Mouse (Mus musculus) mesoderm, embryonic 11.5 days (tissue): ENCODE data around the gene Cpe.
A peak's percentile ranks its signal among the peaks of the same experiment; 100 is the strongest.

Experiments used
- DNase-seq: peaks from one replicate; pipeline ENCODE4 v3.0.0-alpha.2; 2012; ENCODE audit warnings: low read depth, low spot score

Gene Cpe

GRCm38 (mm10) chr8:64692651-64693201 is at the start of gene Cpe:
Gene Cpe, minus strand, starts transcription at chr8:64693054.
- DNase-seq = peak; percentile 90

- no peak for DNase-seq
Observed at GRCm38 (mm10) chr8:64740547-64741211, 47.8 kb upstream of the Cpe start.

DNA sequence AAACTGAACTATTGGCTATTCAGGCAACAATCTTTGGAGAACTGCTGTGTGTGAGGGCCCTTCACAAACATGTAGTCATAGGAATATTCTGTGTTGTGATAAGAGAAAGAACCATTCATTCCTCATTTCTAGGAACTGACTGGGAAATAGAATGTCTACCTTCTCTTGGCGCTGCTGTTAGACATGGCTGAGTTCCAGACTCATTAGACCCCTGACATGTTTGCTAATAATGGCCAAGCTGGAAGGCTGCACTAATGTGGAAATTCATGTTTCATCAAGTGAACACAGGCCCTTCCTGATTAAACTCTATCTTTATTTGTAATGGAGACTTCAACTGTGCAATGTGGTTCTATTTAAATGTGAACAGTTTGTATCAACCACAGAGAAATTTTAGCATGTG is 46.1 kb upstream of the Cpe start:
- DNase-seq = no peak

DNA sequence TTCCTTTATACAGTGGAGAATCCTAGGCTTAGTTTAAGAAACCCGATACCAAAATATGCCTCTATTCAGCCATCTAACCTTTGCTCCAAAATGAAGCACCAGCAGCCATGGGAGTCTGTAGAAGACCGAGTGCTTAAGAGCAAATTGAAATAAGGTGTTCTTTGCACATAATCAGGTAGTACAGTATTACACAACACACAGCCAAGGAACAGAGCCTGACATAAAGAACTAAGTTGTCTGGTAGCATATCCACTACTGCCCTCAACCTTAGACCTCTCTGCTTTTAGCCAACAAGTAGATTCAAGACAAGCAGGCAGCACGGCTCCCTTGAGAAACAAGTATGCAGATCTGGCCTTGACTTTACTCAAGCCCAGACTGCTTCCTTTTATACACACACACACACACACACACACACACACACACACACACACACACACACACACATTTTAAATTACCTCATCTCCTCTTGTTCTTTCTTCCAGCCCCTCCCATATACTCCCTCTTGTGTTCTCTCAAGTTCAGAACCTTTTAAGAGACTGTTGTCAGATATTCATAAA is 44.0 kb upstream of the Cpe start:
- no peak for DNase-seq

GRCm38 (mm10) chr8:64735161-64735560 is 42.3 kb upstream of the Cpe start:
- no peak for DNase-seq

- DNase-seq = peak; percentile 99
Observed at GRCm38 (mm10) chr8:64733271-64733943, 40.6 kb upstream of the Cpe start, which contains the start of gene Msmo1. Gene Msmo1, minus strand, starts transcription at chr8:64733792.

- no peak for DNase-seq
Observed at GRCm38 (mm10) chr8:64732596-64732995, 39.7 kb upstream of the Cpe start.

- DNase-seq = no peak
Observed at GRCm38 (mm10) chr8:64728156-64728555, 35.3 kb upstream of the Cpe start.

GRCm38 (mm10) chr8:64726190-64726695 is 33.4 kb upstream of the Cpe start:
- no peak for DNase-seq

DNA sequence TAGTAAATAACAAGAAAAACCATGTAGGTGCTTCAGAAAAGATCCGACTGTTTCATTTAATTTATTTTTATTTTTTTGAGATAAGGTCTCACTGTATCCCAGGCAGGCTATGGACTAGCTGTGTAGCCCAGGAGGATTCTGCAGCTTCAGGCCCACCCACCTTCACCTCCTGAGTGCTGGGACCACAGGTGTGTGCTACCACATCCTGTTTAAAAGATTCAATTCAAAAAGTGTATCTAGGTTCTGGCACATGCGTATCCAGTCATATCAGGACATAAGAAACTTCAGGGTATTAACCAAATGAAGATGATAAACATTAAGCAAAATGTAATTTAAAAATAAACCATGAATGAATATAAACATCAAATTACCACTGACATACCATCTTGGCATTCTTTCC is 30.4 kb upstream of the Cpe start:
- no peak for DNase-seq

- DNase-seq = no peak
Observed at GRCm38 (mm10) chr8:64717868-64718267, 25.0 kb upstream of the Cpe start.

- DNase-seq = no peak
Observed at GRCm38 (mm10) chr8:64712499-64712898, 19.6 kb upstream of the Cpe start.

GRCm38 (mm10) chr8:64711544-64711943 is 18.7 kb upstream of the Cpe start:
- DNase-seq = no peak

GRCm38 (mm10) chr8:64707481-64707880 is 14.6 kb upstream of the Cpe start:
- no peak for DNase-seq

DNA sequence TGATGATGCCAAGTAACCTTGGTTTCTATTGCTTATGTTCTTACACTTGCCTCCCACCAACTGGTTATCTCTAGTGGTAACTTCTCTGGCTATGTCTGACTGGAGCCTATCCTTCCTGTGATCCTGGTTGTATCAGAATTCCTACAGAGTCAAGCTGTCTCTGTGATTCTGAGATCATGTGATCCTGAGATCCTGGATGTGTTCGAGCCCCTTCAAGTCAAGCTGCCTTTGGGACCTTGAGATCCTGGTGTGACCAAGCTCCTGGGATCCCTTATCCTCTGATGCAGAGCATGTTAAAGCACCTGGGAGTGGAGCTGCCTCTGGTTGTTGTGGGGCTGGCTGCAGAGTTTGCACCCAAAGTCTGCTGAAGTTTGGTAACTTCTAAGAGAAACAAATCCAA is 10.3 kb upstream of the Cpe start:
- no peak for DNase-seq

- DNase-seq = no peak
Observed at GRCm38 (mm10) chr8:64691591-64692401, 1.1 kb downstream of the Cpe start.

- DNase-seq = no peak
Observed at GRCm38 (mm10) chr8:64690845-64691244, 2.0 kb downstream of the Cpe start.

DNA sequence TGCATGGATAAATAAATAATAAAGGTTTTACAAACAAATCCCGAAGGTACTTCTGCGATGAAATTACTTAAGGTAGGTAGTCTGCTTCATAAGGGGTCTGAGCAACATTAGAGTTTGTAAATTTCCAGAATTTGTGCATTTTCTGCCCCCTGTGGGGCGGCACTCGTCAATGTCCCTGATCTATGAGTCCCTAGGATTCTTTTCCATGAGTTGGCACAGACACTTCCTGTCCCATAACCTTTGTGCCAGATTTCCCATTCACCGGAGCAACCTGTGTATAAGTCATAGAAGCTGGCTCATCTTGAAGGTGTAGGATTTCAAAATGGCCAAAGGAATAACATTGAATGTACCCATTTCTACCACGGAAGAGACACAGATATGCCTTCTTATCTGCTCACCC is 2.5 kb downstream of the Cpe start:
- DNase-seq = no peak

GRCm38 (mm10) chr8:64688741-64689140 is 4.1 kb downstream of the Cpe start:
- DNase-seq = no peak

GRCm38 (mm10) chr8:64688161-64688560 is 4.7 kb downstream of the Cpe start:
- no peak for DNase-seq

- no peak for DNase-seq
Observed at GRCm38 (mm10) chr8:64682501-64682900, 10.4 kb downstream of the Cpe start.

- DNase-seq = no peak
Observed at GRCm38 (mm10) chr8:64676381-64676780, 16.5 kb downstream of the Cpe start.
